Mouse (Mus musculus) stomach, embryonic 16.5 days (tissue): ENCODE measurements around the gene Capza1. TPM values are rescaled to one million over a fixed set of nuclear protein-coding genes. Genes with fewer than 3 reads are reported as not detected.

Source experiments
- ATAC-seq: fragments of 200-750 bp; cut with Nextera tagmentation; 2 replicates; pipeline ENCODE4 v1.8.0; 2017; ENCODE audit warnings: moderate number of reproducible peaks, moderate TSS enrichment; ENCODE audit not compliant: insufficient read depth, low FRiP score
- H3K27ac ChIP-seq: fragments of 300-500 bp; sonication (generic); 2 replicates; pipeline ENCODE4 v1.5.1; 2014; ENCODE audit warnings: low read length
- H3K27me3 ChIP-seq: fragments of 300-500 bp; sonication (generic); 2 replicates; pipeline ENCODE4 v1.6.1; 2014; ENCODE audit warnings: low read length, control low read depth, mixed read lengths; ENCODE audit not compliant: control insufficient read depth, insufficient read depth
- H3K36me3 ChIP-seq: fragments of 300-500 bp; sonication (generic); 2 replicates; pipeline ENCODE4 v1.6.1; 2014; ENCODE audit warnings: low read length; ENCODE audit not compliant: control insufficient read depth, insufficient read depth
- H3K4me1 ChIP-seq: fragments of 300-500 bp; sonication (generic); 2 replicates; pipeline ENCODE4 v1.6.1; 2014; ENCODE audit warnings: low read length, control low read depth, mixed read lengths; ENCODE audit not compliant: control insufficient read depth, insufficient read depth
- H3K4me2 ChIP-seq: fragments of 300-500 bp; sonication (generic); 2 replicates; pipeline ENCODE4 v1.6.1; 2014; ENCODE audit warnings: low read depth, low read length, mixed read lengths
- H3K4me3 ChIP-seq: fragments of 300-500 bp; sonication (generic); replicated peaks from 2 replicates; pipeline ENCODE4 v1.5.1; 2014; ENCODE audit warnings: mild to moderate bottlenecking, low read length
- H3K9ac ChIP-seq: fragments of 300-500 bp; sonication (generic); 2 replicates; pipeline ENCODE4 v1.6.1; 2014; ENCODE audit warnings: low read length
- H3K9me3 ChIP-seq: fragments of 300-500 bp; sonication (generic); replicated peaks from 2 replicates; pipeline ENCODE4 v1.6.1; 2016; ENCODE audit warnings: low read length, control low read depth; ENCODE audit not compliant: control insufficient read depth
- WGBS: fragments of 180-500 bp; shearing (Covaris S2); extraction: QIAGEN DNeasy Blood & Tissue Kit; methylation state at CpG from one replicate; pipeline ENCODE4 v1.1.7; 2014; 5-methylcytosine and 5-hydroxymethylcytosine counted together
- polyA plus RNA-seq: library from polyadenylated mRNA; unstranded; fragments of >200 nt; fragmentation: Nextera tagmentation; extraction: Ambion mirVana; gene quantifications from 2 replicates; pipeline ENCODE4 v1.2.1, GENCODE M21; 2015

The Capza1 gene
- polyA plus RNA-seq, 1 experiment from 2014 or later = 195 TPM

DNA sequence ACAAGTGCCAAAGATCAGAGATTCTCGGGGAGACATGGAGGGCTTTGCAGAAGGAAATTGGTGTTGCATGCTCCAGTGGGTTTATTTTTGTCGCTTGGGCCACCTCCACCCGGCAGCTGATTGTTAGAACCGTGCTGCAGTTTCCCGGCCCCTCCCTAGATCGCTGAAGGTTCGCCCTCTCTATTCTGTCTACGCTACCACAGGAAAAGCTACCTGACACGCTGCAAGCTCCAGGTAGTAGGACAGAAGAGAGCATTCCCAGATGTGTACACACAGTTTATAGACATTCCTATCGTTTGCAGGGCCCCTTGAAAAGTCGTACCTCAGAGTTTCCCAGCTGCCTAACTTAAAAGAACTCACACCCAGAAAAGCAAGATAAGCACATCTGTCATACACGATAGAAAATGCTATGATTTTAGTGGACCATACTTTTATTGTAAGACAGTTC lies 1.1 kb upstream of the Capza1 start:
- Histone ChIP-seq H3K4me3 (peak overlapping the region; percentile 99), H3K36me3 (no peaks in the 10 kb centered on the region), H3K9me3 (no peaks in the 10 kb centered on the region), H3K27me3 (no peaks in the 10 kb centered on the region), H3K9ac (peak overlapping the region; percentile 98), H3K27ac (peak overlapping the region; percentile 98), H3K4me1 (peaks cover 13% of the 10 kb centered on the region), H3K4me2 (peak overlapping the region; percentile 60)
- ATAC-seq = peak; percentile 14; the same call in 1 of the 2 replicates
- WGBS = under 1% methylated on average over 12 of the region's 12 CpGs

DNA sequence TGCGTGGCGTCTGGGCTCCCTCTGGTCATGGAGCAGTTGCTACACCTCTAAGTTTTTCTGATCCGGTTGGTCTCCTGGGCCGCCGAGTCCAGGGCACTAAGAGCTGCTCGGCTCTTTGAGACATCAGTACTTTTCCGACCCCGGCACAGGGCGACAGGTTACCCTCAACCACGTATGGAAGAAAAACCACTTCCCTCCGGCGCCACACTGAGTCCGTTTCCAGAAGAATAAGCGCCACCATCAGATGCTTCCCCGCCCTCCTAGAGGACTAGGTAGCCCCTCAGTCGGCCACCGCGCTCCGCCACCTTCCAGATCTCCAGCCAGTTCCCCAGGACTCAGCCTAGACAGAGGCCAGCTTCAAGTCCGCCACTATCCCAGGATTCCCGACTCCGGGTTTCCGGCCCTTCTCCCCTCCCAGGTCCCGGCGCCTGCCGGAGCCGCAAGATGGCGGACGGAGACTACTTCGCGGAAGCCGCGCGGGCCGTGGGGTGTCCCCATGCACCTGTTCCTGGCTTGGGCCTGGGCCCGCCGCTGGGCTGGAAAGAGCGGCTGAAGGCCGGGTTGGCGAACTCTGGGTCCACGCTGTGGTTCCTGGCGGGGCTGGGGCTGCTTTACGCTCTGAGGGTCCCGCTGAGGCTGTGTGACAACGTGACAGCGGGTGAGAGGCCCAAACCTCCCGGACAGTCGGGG lies 491 bp upstream of the Capza1 start:
- Histone ChIP-seq H3K36me3 (no peaks in the 10 kb centered on the region), H3K27ac (peak overlapping the region; percentile 98), H3K9me3 (no peaks in the 10 kb centered on the region), H3K4me1 (peaks cover 13% of the 10 kb centered on the region), H3K4me3 (peak overlapping the region; percentile 99), H3K27me3 (no peaks in the 10 kb centered on the region), H3K4me2 (peak overlapping the region; percentile 60), H3K9ac (peak overlapping the region; percentile 98)
- peak; percentile 91 for ATAC-seq
- under 1% methylated on average over 48 of the region's 48 CpGs for WGBS

- no peaks in the 10 kb centered on the region for H3K9me3 ChIP-seq
These were observed 5.7 kb downstream of the Capza1 start for GRCm38 (mm10) chr3:104858560-104858959.

GRCm38 (mm10) chr3:104856106-104856505 lies 8.2 kb downstream of the Capza1 start:
- Histone ChIP-seq H3K27me3 (no peaks in the 10 kb centered on the region), H3K4me1 (no peaks in the 10 kb centered on the region; the same call in 1 of the 2 replicates), H3K4me2 (no peak overlapping the region), H3K27ac (no peak overlapping the region), H3K9ac (no peak overlapping the region), H3K9me3 (no peaks in the 10 kb centered on the region), H3K36me3 (peaks cover 4% of the 10 kb centered on the region; the same call in 1 of the 2 replicates), H3K4me3 (no peak overlapping the region)
- no peak for ATAC-seq
- 72% methylated on average over 1 of the region's 1 CpGs for WGBS

More at GRCm38 (mm10) chr3:104858560-104858959, 5.7 kb downstream of the Capza1 start:
- H3K4me1 ChIP-seq = peaks cover 7% of the 10 kb centered on the region; the same call in 1 of the 2 replicates
- H3K9ac ChIP-seq = no peak overlapping the region
- H3K4me3 ChIP-seq = no peak overlapping the region
- 95% methylated on average over 1 of the region's 1 CpGs for WGBS
- ATAC-seq = no peak
- H3K36me3 ChIP-seq = peaks cover 4% of the 10 kb centered on the region; the same call in 1 of the 2 replicates
- no peaks in the 10 kb centered on the region for H3K27me3 ChIP-seq
- H3K27ac ChIP-seq = no peak overlapping the region
- H3K4me2 ChIP-seq = no peak overlapping the region

DNA sequence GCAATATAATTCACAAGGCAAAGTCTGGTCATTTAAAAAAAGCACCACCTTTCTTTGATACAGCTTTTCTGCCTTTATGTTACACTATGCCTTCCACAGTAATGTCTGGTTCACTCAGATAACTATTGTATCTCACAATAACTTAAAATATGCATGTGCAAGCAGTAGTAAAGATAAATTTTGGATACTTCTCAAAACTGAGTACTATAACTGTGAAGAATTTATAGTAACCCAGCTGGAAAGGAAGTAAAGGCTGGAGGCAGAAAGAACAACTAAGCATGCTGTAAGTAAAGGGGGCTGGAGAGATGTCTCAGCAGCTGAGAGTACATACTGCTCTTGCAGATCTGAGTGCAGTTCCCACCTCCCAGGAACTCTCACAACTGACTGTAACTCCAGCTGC lies 9.4 kb downstream of the Capza1 start:
- no peak overlapping the region for H3K9ac ChIP-seq
- no peaks in the 10 kb centered on the region for H3K9me3 ChIP-seq
- H3K36me3 ChIP-seq = peaks cover 4% of the 10 kb centered on the region; the same call in 1 of the 2 replicates

GRCm38 (mm10) chr3:104854465-104854864 lies 9.8 kb downstream of the Capza1 start:
- no peak overlapping the region for H3K4me2 ChIP-seq
- H3K4me1 ChIP-seq = no peaks in the 10 kb centered on the region; the same call in 1 of the 2 replicates
- ATAC-seq = no peak
- H3K27me3 ChIP-seq = no peaks in the 10 kb centered on the region
- H3K9me3 ChIP-seq = no peaks in the 10 kb centered on the region
- H3K27ac ChIP-seq = no peak overlapping the region
- H3K36me3 ChIP-seq = peaks cover 4% of the 10 kb centered on the region; the same call in 1 of the 2 replicates
- no peak overlapping the region for H3K9ac ChIP-seq
- H3K4me3 ChIP-seq = no peak overlapping the region
- WGBS = 90% methylated on average over 1 of the region's 1 CpGs

More for the DNA sequence above, 9.4 kb downstream of the Capza1 start:
- H3K4me2 ChIP-seq = no peak overlapping the region
- no peak for ATAC-seq
- no peak overlapping the region for H3K4me3 ChIP-seq
- H3K27ac ChIP-seq = no peak overlapping the region
- H3K27me3 ChIP-seq = no peaks in the 10 kb centered on the region
- no peaks in the 10 kb centered on the region; the same call in 1 of the 2 replicates for H3K4me1 ChIP-seq

GRCm38 (mm10) chr3:104846601-104847000 lies 17.7 kb downstream of the Capza1 start:
- WGBS = 89% methylated on average over 4 of the region's 4 CpGs

DNA sequence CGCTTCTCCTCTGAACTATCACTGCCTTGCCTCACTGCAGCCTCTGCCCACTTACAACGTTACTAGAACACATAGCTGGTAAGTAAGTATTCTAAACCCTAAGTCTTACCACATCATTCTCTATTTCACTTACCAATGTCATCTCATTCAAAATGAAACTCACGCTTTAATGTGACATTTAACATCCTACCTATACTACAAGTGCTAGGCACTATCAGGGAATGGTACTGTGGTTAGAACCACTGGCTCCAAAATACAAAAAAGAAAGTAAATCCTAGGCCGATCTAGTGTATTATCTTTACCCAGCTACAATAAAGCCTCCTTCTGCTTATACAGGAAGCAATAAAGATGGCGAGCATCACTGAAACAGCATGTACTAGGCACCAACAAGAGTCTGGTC lies 23.3 kb downstream of the Capza1 start:
- Histone ChIP-seq H3K9me3 (no peaks in the 10 kb centered on the region), H3K4me1 (no peaks in the 10 kb centered on the region), H3K27ac (no peak overlapping the region), H3K27me3 (no peaks in the 10 kb centered on the region), H3K9ac (no peak overlapping the region), H3K36me3 (peaks cover 7% of the 10 kb centered on the region; the same call in 1 of the 2 replicates), H3K4me3 (no peak overlapping the region), H3K4me2 (no peak overlapping the region)
- no peak for ATAC-seq
- 95% methylated on average over 5 of the region's 5 CpGs for WGBS

More at GRCm38 (mm10) chr3:104846601-104847000, 17.7 kb downstream of the Capza1 start:
- H3K4me1 ChIP-seq = no peaks in the 10 kb centered on the region
- no peaks in the 10 kb centered on the region for H3K27me3 ChIP-seq
- H3K36me3 ChIP-seq = peaks cover 7% of the 10 kb centered on the region; the same call in 1 of the 2 replicates
- H3K4me3 ChIP-seq = no peak overlapping the region
- H3K9ac ChIP-seq = no peak overlapping the region
- H3K4me2 ChIP-seq = no peak overlapping the region
- no peaks in the 10 kb centered on the region for H3K9me3 ChIP-seq
- H3K27ac ChIP-seq = no peak overlapping the region
- no peak for ATAC-seq

- H3K4me3 ChIP-seq = no peak overlapping the region
- 91% methylated on average over 3 of the region's 3 CpGs for WGBS
- peaks cover 12% of the 10 kb centered on the region for H3K36me3 ChIP-seq
- no peak overlapping the region for H3K27ac ChIP-seq
- H3K4me2 ChIP-seq = no peak overlapping the region
- no peak overlapping the region for H3K9ac ChIP-seq
- H3K27me3 ChIP-seq = no peaks in the 10 kb centered on the region
- no peaks in the 10 kb centered on the region for H3K4me1 ChIP-seq
- H3K9me3 ChIP-seq = no peaks in the 10 kb centered on the region
- ATAC-seq = no peak
These were observed 28.5 kb downstream of the Capza1 start for GRCm38 (mm10) chr3:104835797-104836196.
